Mouse (Mus musculus): ENCODE measurements around the gene Olfr279.

Olfr279 gene

DNA sequence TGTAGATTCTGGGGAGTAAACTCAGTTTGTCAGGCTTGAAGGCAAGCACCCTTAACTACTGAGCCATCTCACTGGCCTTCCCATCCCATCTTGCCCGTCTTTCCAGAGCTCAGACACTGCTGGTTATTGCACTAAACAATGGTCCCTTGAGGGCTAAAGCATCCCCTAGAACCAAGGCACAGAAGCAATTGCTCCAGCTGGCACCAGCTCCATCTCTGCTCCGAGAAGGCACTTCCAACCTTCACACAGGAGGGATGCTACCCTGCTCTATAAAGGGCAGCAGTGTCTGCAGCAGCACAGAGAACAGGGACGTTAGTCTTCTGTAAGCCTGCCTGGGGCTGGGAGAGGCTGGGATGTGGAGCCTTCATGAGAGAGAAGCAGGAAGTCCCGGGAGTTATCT lies at the start of gene Olfr279:
Gene Olfr279, plus strand, starts transcription at position 301 of the 400 bp plus-strand sequence.
- no peak for DNase-seq

- no peak for DNase-seq
These were observed 47.6 kb upstream of the Olfr279 start for GRCm38 (mm10) chr15:98444561-98444960.

GRCm38 (mm10) chr15:98448521-98448920 lies 43.7 kb upstream of the Olfr279 start:
- peak; percentile 0 for DNase-seq

DNA sequence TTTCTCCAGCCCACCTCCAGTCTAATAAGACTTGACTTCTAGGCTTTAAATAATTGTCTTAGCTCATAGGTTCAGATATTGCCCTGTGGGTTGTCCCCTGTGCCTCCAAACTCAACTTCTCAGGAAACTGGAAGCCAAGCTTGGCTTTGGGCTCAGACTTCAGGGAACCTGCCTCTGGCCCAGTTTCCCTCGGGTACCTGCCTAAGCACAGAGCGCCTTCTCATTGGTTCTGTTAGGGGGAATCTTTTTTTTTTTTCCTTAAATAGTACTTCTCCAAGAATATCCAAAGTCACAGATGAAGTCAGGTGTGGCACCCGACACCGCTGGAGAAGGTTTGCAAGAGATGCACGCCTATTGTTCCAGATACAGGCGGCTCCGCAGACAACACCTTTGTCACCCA lies 39.9 kb upstream of the Olfr279 start, which contains the start of gene Olfr281:
Gene Olfr281, plus strand, starts transcription at position 301 of the 400 bp plus-strand sequence.
- DNase-seq, result no peak

DNA sequence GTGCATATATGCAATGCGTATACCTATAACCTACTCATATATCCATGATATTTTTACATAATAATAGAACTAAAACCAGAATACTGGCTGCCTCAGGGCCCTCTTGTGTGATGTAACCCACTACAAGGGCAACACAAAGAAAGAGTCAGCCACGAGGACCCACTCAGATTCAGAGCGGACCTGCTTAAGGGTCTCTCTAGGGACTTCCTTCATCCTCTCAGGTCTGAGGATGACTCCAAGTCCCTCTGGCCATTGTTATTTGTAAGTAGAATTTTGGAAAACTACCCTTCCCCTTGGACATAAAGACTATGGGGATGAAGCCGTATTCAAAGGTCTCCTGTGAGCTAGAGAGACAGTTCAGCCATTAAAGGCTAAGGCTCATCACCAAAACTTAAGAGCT lies 22.6 kb upstream of the Olfr279 start, which contains the start of gene OR5BS1P:
Gene OR5BS1P, plus strand, starts transcription at position 301 of the 400 bp plus-strand sequence.
- no peak for DNase-seq

- no peak for DNase-seq
These were observed 20.7 kb upstream of the Olfr279 start for GRCm38 (mm10) chr15:98471539-98471938.

DNA sequence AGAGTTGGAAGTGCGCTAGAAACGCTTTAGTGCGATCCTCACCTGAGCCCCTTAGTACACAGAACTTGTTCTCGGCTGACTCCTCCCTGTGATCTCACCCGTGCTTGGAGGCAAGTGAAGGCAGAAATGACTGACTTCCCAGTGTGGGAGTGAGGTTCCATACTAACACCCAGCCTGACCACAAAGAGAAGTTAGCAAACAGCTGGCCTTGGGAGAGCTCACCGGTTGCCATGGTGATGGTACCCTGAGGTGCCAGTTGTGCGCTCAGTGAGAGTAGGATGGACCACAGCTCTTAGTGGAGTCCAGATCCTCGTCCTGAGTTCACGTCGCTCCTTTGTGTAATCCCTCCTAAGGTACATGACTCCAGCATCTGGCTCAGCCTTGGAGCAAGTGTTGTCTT lies 17.2 kb upstream of the Olfr279 start:
- no peak for DNase-seq

GRCm38 (mm10) chr15:98475382-98475781 lies 16.8 kb upstream of the Olfr279 start:
- peak; percentile 23 for DNase-seq

- DNase-seq, result no peak
These were observed 15.9 kb upstream of the Olfr279 start for GRCm38 (mm10) chr15:98476281-98476680.

GRCm38 (mm10) chr15:98479568-98480102 lies 12.6 kb upstream of the Olfr279 start:
- no peak for DNase-seq

GRCm38 (mm10) chr15:98482701-98483100 lies 9.5 kb upstream of the Olfr279 start, which contains the start of gene Lalba:
Gene Lalba (minus strand): TSS chr15:98482721.
- no peak for DNase-seq

- DNase-seq, result no peak
These were observed 8.0 kb upstream of the Olfr279 start for GRCm38 (mm10) chr15:98483907-98484886.

- DNase-seq, result no peak
These were observed 5.7 kb upstream of the Olfr279 start for GRCm38 (mm10) chr15:98486433-98487021.

DNA sequence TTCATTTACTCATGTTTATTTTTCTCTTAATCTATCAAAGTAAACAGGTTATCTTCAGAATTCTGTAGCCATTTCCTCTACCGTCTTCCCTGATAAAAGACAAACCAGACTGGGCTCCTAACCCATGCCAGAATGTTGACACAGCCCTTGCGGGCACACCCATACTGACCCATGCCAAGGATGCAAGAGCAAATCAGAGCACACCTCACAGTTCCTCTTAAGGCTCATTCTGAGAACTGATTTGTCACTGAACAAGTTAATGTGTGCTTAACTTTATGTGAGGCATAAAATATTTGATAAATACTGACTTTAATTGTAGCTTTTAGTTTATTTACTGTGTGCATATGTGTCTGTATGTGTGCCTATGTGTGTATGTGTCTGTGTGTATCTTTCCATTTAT lies 870 bp upstream of the Olfr279 start:
- DNase-seq, result no peak

- no peak for DNase-seq
These were observed 5.4 kb downstream of the Olfr279 start for GRCm38 (mm10) chr15:98497631-98498030.

- DNase-seq, result no peak
These were observed 11.1 kb downstream of the Olfr279 start for GRCm38 (mm10) chr15:98503317-98503716.

GRCm38 (mm10) chr15:98504514-98504913 lies 12.3 kb downstream of the Olfr279 start:
- peak; percentile 28 for DNase-seq

GRCm38 (mm10) chr15:98506253-98506957 lies 14.2 kb downstream of the Olfr279 start:
- no peak for DNase-seq

- no peak for DNase-seq
These were observed 15.1 kb downstream of the Olfr279 start for GRCm38 (mm10) chr15:98507321-98507720.

DNA sequence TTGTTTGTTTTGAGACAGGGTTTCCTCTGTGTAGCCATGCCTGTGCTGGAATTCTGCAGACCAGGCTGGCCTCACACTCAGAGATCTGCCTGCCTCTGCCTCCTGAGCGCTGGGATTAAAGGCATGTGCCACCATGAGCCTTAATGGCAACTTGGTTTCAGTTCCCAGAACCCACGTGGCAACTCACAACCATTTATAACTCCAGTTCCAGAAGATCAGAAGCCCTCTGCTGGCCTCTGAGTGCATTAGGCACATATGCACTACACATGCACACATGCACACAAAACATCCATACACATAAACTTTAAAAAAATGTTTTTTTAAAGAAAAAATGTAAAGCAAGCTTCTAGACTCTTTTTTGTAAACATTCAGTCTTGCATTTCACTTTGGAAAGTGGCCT lies 17.2 kb downstream of the Olfr279 start:
- DNase-seq, result no peak

DNA sequence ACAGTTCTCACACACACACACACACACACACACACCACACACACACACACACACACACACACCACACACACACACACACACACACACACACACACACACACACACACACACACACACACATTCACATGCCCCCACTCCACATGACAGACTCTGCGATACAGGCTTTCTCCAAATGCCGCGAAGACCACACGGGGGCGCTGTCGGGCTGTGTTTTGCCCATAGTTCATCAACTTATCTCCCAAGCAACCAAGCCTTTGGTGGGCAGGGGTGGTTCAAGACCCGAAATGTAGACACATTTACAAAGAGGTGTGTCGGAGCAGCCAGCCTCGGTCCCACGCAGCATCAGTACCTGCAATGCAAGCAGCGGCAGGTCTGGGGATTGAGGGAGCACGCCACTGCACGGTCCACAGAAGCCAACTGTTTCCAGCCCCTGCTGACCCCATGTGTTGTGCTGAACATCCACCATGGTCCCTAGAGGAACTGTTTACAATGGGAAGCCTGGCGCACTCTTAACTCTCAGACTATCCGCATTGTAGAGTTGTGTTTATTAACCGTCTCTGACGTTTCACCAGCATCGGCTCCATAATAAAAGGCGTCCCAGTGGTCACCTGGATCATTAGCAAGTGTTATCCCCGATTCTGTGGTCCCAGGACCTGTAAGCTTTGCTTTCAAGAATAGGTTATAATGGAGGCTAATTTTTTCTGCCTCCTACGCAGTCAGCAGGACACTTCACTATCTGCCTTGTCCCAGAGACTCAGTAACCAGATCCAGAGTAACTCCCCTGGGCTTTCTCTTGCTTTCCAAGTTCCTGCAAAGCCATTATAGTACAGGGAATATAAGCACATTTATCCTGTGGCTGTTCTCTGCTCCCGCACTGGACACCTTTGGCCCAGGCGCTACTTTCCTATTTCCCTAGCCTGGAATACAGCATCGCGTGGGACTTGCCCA lies 18.5 kb downstream of the Olfr279 start:
- peak; percentile 64 for DNase-seq
